Mouse (Mus musculus): ENCODE measurements at regions not wholly inside any gene's neighbourhood (a gene's known extent, or its start where the extent isn't known, plus 50 kb on each side); places are given as distances from the start of the nearest gene placed in this dataset.
A peak's percentile ranks its signal among the peaks of the same experiment; 100 is the strongest.

- no peak for DNase-seq (ENCODE audit: extremely low spot score in 1 of 2, low spot score in 1 of 2)
Measured at GRCm38 (mm10) chr2:105525111-105525610, 126.0 kb upstream of the Rcn1 start.

GRCm38 (mm10) chr2:105528535-105528934 is 129.4 kb upstream of the Rcn1 start:
- no peak for DNase-seq (ENCODE audit: extremely low spot score in 1 of 2, low spot score in 1 of 2)

- no peak for DNase-seq (ENCODE audit: extremely low spot score in 1 of 2, low spot score in 1 of 2)
Measured at GRCm38 (mm10) chr2:105544099-105544498, 124.6 kb upstream of the Pax6 start.

- DNase-seq (ENCODE audit: extremely low spot score in 1 of 2, low spot score in 1 of 2): no peak
Measured at GRCm38 (mm10) chr2:105552092-105552491, 116.6 kb upstream of the Pax6 start.

DNA sequence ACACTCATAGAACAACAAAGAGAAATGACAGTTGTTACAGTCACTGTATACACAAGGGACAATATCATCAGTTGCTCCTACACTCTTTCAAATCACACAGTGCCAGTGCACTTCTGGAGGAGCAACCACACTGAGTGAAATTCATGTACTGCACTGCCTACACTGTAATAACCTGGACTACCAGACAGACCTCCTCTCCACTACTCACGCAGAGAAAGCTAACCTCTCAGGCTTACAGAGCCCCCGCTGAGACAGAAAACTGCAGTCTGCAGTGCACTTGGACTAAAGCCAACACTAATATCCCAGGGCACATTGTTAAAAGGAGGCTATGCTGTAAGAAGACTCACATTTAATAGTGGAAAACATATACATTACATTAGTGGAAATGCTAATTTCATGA is 81.9 kb upstream of the Pax6 start:
- DNase-seq (ENCODE audit: extremely low spot score in 1 of 2, low spot score in 1 of 2): no peak

DNA sequence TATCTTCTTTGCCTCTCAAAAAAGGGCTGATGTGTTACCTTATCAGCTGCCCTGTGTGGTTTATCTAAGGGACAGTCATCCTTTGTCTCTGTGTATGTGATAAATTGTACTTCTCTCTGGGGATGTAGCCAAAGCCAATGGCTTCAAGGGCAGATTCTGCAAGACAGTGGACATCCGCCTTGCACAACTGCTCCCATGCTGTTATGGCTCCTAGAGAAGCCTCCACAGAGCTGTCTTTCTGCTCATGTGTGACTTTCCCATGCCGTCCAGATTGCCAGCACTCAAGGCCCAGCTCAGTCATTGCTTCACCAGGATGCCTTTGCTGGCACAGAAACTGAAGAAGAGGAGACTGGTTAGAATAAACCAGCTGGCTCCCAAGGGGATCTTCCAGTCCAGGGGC is 74.6 kb upstream of the Pax6 start:
- DNase-seq (ENCODE audit: extremely low spot score in 1 of 2, low spot score in 1 of 2): no peak

DNA sequence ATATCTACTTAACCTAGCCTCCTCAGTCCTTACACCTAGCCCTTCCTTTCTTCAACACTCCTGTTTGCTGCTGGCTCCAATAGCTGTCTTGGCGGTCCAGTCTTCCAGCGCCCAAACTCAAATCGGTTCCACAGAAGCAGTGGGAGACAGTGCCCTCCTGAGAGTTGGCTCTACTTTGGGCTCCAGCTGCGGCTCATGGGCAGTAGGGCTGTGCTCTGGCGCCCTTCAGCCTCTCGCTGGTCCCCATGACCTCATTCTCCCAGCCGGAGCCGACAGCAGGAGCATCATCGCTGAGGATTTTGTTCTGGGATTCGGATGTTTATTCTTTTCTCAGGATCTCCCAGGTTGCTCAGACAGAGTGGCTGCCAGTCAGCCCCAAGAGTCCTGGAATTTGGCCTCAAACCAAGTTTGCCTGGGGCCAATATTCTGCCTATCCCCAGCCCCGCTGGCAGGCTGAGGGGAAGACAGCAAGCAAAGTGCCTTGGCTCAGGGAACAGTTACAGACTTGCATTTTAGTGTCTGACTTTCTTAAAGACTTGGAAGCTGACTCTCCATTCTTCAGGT is 64.1 kb upstream of the Pax6 start:
- DNase-seq (ENCODE audit: extremely low spot score in 1 of 2, low spot score in 1 of 2): peak in 1 of 2 experiments; percentile 6

- peak in 1 of 2 experiments; percentile 6 for DNase-seq (ENCODE audit: extremely low spot score in 1 of 2, low spot score in 1 of 2)
Measured at GRCm38 (mm10) chr2:105607969-105608538, 60.6 kb upstream of the Pax6 start.

GRCm38 (mm10) chr2:105608756-105609155 is 59.9 kb upstream of the Pax6 start:
- no peak for DNase-seq (ENCODE audit: extremely low spot score in 1 of 2, low spot score in 1 of 2)

DNA sequence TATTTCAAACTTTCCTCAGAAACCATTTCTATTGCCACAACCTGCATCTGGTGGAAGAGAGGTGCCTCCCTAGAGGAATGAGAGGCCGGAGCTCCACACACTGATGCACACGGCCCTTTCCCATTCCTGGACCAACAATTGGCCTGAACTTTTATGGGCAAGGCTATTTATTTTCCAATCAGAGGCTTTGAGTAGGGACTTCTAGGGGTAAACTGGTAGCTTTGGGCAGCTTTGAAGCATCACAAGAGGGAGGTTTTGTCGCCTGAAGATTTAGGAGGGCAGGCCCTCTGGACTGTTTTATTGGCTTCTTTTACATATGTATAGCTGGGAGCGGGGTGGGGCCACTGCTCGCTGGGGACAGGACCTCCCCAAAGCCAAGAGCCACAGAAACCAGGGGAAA is 57.7 kb upstream of the Pax6 start:
- no peak for DNase-seq (ENCODE audit: extremely low spot score in 1 of 2, low spot score in 1 of 2)

GRCm38 (mm10) chr2:105611651-105612050 is 57.0 kb upstream of the Pax6 start:
- no peak for DNase-seq (ENCODE audit: extremely low spot score in 1 of 2, low spot score in 1 of 2)

- DNase-seq (ENCODE audit: extremely low spot score in 1 of 2, low spot score in 1 of 2): peak in 1 of 2 experiments; percentile 8
Measured at GRCm38 (mm10) chr2:105612051-105612664, 56.5 kb upstream of the Pax6 start.

GRCm38 (mm10) chr2:105612706-105613105 is 56.0 kb upstream of the Pax6 start:
- no peak for DNase-seq (ENCODE audit: extremely low spot score in 1 of 2, low spot score in 1 of 2)

DNA sequence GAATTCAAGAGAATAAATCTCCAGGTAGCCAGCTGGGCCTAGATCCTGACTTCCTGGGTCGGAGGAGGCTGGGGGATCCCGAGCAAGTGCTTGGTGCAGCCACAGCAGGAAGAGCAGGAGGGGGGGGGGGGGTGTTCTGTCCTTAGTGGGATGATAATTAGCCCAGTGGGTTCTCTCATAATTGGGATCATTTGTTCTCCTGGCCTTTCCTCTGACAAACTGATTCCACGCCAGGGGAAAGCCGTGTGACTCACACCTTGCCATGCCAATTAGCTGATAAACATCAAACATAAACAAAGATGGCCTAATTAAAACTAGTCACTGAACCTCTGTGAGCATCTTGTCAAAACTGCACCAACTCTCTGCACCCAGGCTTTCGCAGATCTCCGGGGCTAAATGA is 55.5 kb upstream of the Pax6 start:
- no peak for DNase-seq (ENCODE audit: extremely low spot score in 1 of 2, low spot score in 1 of 2)

- peak in 1 of 2 experiments; percentile 62 for DNase-seq (ENCODE audit: extremely low spot score in 1 of 2, low spot score in 1 of 2)
Measured at GRCm38 (mm10) chr2:105615891-105616733, 52.6 kb upstream of the Pax6 start.
